Mouse (Mus musculus) brain, embryonic 14.5 days (tissue): ENCODE data around the gene Zfp46.

ENCODE experiments used
- CTCF ChIP-seq: fragments of 200-500 bp; IDR thresholded peaks from 2 replicates; pipeline ENCODE4 v1.5.1; 2012; ENCODE audit warnings: inconsistent platforms, mild to moderate bottlenecking, moderate library complexity, borderline replicate concordance; ENCODE audit not compliant: insufficient read depth, insufficient read length; ENCODE audit errors: extremely low read depth
- POLR2A ChIP-seq: fragments of 200-500 bp; IDR thresholded peaks from 2 replicates; pipeline ENCODE4 v1.6.1; 2012; ENCODE audit warnings: mild to moderate bottlenecking, inconsistent platforms, borderline replicate concordance; ENCODE audit not compliant: poor library complexity, insufficient read depth, insufficient read length, severe bottlenecking; ENCODE audit errors: extremely low read depth

- TF ChIP-seq CTCF (peak; percentile 20; the same call in 1 of the 2 replicates), POLR2A (no peak)
Observed at GRCm38 (mm10) chr4:136308355-136308754, 23.9 kb downstream of the Zfp46 start.
